Mouse (Mus musculus) limb, embryonic 14.5 days (tissue): ENCODE data around the gene Gm4567. TPM values are rescaled to one million over a fixed set of nuclear protein-coding genes. Genes with fewer than 3 reads are reported as not detected.
"Not testable (repeated sequence)": the region's sequence is repeated elsewhere in the genome, so short reads cannot be mapped to it uniquely, and the experiment has no call there.

Experiments used
- ATAC-seq: fragments of 200-750 bp; cut with Nextera tagmentation; 2 replicates; pipeline ENCODE4 v1.8.0; 2017; ENCODE audit warnings: low read depth, moderate number of reproducible peaks, moderate TSS enrichment; ENCODE audit not compliant: low FRiP score
- DNase-seq: peaks from one replicate; pipeline ENCODE4 v3.0.0-alpha.2; 2015; ENCODE audit warnings: low spot score
- H3K27ac ChIP-seq: fragments of 300-500 bp; sonication (generic); replicated peaks from 2 replicates; pipeline ENCODE4 v1.5.1; 2014; ENCODE audit warnings: low read depth, mild to moderate bottlenecking, low read length, moderate library complexity, mixed read lengths
- H3K27me3 ChIP-seq: fragments of 300-500 bp; sonication (generic); 2 replicates; pipeline ENCODE4 v1.6.1; 2014; ENCODE audit warnings: low read length, mixed read lengths; ENCODE audit not compliant: control insufficient read depth, insufficient read depth
- H3K36me3 ChIP-seq: fragments of 300-500 bp; sonication (generic); 2 replicates; pipeline ENCODE4 v1.6.1; 2014; ENCODE audit warnings: mild to moderate bottlenecking, low read length, moderate library complexity, mixed read lengths; ENCODE audit not compliant: control insufficient read depth, insufficient read depth
- H3K4me1 ChIP-seq: fragments of 300-500 bp; sonication (generic); 2 replicates; pipeline ENCODE4 v1.6.1; 2014; ENCODE audit warnings: antibody characterized with exemption, low read length, mixed read lengths; ENCODE audit not compliant: control insufficient read depth, insufficient read depth
- H3K4me2 ChIP-seq: fragments of 300-500 bp; sonication (generic); replicated peaks from 2 replicates; pipeline ENCODE4 v1.6.1; 2014; ENCODE audit warnings: low read depth, mild to moderate bottlenecking, low read length, moderate library complexity; ENCODE audit not compliant: severe bottlenecking
- H3K4me3 ChIP-seq: fragments of 300-500 bp; sonication (generic); replicated peaks from 2 replicates; pipeline ENCODE4 v1.5.1; 2014; ENCODE audit warnings: low read length
- H3K9ac ChIP-seq: fragments of 300-500 bp; sonication (generic); 2 replicates; pipeline ENCODE4 v1.6.1; 2014; ENCODE audit warnings: mild to moderate bottlenecking, low read depth, low read length, moderate library complexity; ENCODE audit not compliant: severe bottlenecking
- H3K9me3 ChIP-seq: fragments of 300-500 bp; sonication (generic); 2 replicates; pipeline ENCODE4 v1.6.1; 2016; ENCODE audit warnings: low read length; ENCODE audit not compliant: control insufficient read depth
- WGBS: fragments of 180-500 bp; shearing (Covaris S2); extraction: QIAGEN DNeasy Blood & Tissue Kit; methylation state at CpG from one replicate; pipeline ENCODE4 v1.1.7; 2014; 5-methylcytosine and 5-hydroxymethylcytosine counted together
- polyA plus RNA-seq, 2 experiments: library from polyadenylated mRNA; depleted of rRNA in 1 of 2; stranded (reverse) in 1 of 2; unstranded in 1 of 2; fragments of >200 nt; fragmentation: Nextera tagmentation in 1 of 2; extraction: Ambion mirVana in 1 of 2; gene quantifications; 2 replicates each; pipeline versions ENCODE4 v1.2.1 to v1.2.3; 2012 to 2014

Gm4567 gene
- not detected in 2 replicates for polyA plus RNA-seq (2012; rRNA removed)
- not detected in 2 replicates for polyA plus RNA-seq (2014; fragmentation: Nextera tagmentation; extraction: Ambion mirVana)

- H3K36me3 ChIP-seq, H3K27me3 ChIP-seq, H3K9me3 ChIP-seq, H3K9ac ChIP-seq, H3K4me3 ChIP-seq, H3K27ac ChIP-seq, H3K4me2 ChIP-seq, ATAC-seq, DNase-seq, H3K4me1 ChIP-seq: not testable (repeated sequence)
- no CpG with 5 or more reads among the region's 1 CpGs for WGBS
Observed at GRCm38 (mm10) chr7:22719610-22720009, at the start of gene Gm4567. TSS of gene Gm4567 (minus strand) at chr7:22719710.

GRCm38 (mm10) chr7:22761397-22761796 lies 41.9 kb upstream of the Gm4567 start, which contains the start of gene Vmn1r157:
TSS of gene Vmn1r157 (plus strand) at chr7:22761697.
- WGBS, result 29% methylated on average over 2 of the region's 3 CpGs
- H3K27me3 ChIP-seq, H3K27ac ChIP-seq, DNase-seq, H3K36me3 ChIP-seq, H3K4me2 ChIP-seq, H3K9me3 ChIP-seq, ATAC-seq, H3K4me1 ChIP-seq, H3K9ac ChIP-seq, H3K4me3 ChIP-seq: not testable (repeated sequence)

GRCm38 (mm10) chr7:22692217-22692616 lies 27.3 kb downstream of the Gm4567 start, which contains the start of gene Gm8693:
TSS of gene Gm8693 (minus strand) at chr7:22692317.
- not testable (repeated sequence) for H3K9ac ChIP-seq, H3K4me1 ChIP-seq, DNase-seq, H3K4me2 ChIP-seq, H3K36me3 ChIP-seq, H3K27ac ChIP-seq, H3K4me3 ChIP-seq, H3K27me3 ChIP-seq, H3K9me3 ChIP-seq, ATAC-seq
- WGBS, result no CpG with 5 or more reads among the region's 2 CpGs

Other genes with a start within 250 kb of the Gm4567 start
- not detected in 2 replicates for gene Vmn1r151, start 220.0 kb downstream of the Gm4567 start, polyA plus RNA-seq (2012; rRNA removed)
- not detected in 2 replicates for gene Vmn1r151, start 220.0 kb downstream of the Gm4567 start, polyA plus RNA-seq (2014; fragmentation: Nextera tagmentation; extraction: Ambion mirVana)
- not detected in 2 replicates for gene Vmn1r152, start 196.7 kb downstream of the Gm4567 start, polyA plus RNA-seq (2012; rRNA removed)
- not detected in 2 replicates for gene Vmn1r152, start 196.7 kb downstream of the Gm4567 start, polyA plus RNA-seq (2014; fragmentation: Nextera tagmentation; extraction: Ambion mirVana)
- not detected in 2 replicates for gene Gm8677, start 184.8 kb downstream of the Gm4567 start, polyA plus RNA-seq (2012; rRNA removed)
- not detected in 2 replicates for gene Gm8677, start 184.8 kb downstream of the Gm4567 start, polyA plus RNA-seq (2014; fragmentation: Nextera tagmentation; extraction: Ambion mirVana)
- gene Gm4201, start 154.4 kb downstream of the Gm4567 start, polyA plus RNA-seq (2012; rRNA removed), result not detected in 2 replicates
- not detected in 2 replicates for gene Gm4201, start 154.4 kb downstream of the Gm4567 start, polyA plus RNA-seq (2014; fragmentation: Nextera tagmentation; extraction: Ambion mirVana)
- gene Gm4565, start 131.6 kb downstream of the Gm4567 start, polyA plus RNA-seq (2012; rRNA removed), result not detected in 2 replicates
- not detected in 2 replicates for gene Gm4565, start 131.6 kb downstream of the Gm4567 start, polyA plus RNA-seq (2014; fragmentation: Nextera tagmentation; extraction: Ambion mirVana)
- not detected in 2 replicates for gene Vmn1r155, start 61.7 kb downstream of the Gm4567 start, polyA plus RNA-seq (2012; rRNA removed)
- gene Vmn1r155, start 61.7 kb downstream of the Gm4567 start, polyA plus RNA-seq (2014; fragmentation: Nextera tagmentation; extraction: Ambion mirVana), result not detected in 2 replicates
- not detected in 2 replicates for gene Gm8693, start 27.4 kb downstream of the Gm4567 start, polyA plus RNA-seq (2012; rRNA removed)
- gene Gm8693, start 27.4 kb downstream of the Gm4567 start, polyA plus RNA-seq (2014; fragmentation: Nextera tagmentation; extraction: Ambion mirVana), result not detected in 2 replicates
- gene Vmn1r157, start 42.0 kb upstream of the Gm4567 start, polyA plus RNA-seq (2012; rRNA removed), result not detected in 2 replicates
- not detected in 2 replicates for gene Vmn1r157, start 42.0 kb upstream of the Gm4567 start, polyA plus RNA-seq (2014; fragmentation: Nextera tagmentation; extraction: Ambion mirVana)
- not detected in 2 replicates for gene Vmn1r158, start 71.1 kb upstream of the Gm4567 start, polyA plus RNA-seq (2012; rRNA removed)
- not detected in 2 replicates for gene Vmn1r158, start 71.1 kb upstream of the Gm4567 start, polyA plus RNA-seq (2014; fragmentation: Nextera tagmentation; extraction: Ambion mirVana)
- gene Vmn1r159, start 123.9 kb upstream of the Gm4567 start, polyA plus RNA-seq (2012; rRNA removed), result not detected in 2 replicates
- not detected in 2 replicates for gene Vmn1r159, start 123.9 kb upstream of the Gm4567 start, polyA plus RNA-seq (2014; fragmentation: Nextera tagmentation; extraction: Ambion mirVana)
- gene Vmn1r160, start 151.5 kb upstream of the Gm4567 start, polyA plus RNA-seq (2012; rRNA removed), result not detected in 2 replicates
- not detected in 2 replicates for gene Vmn1r160, start 151.5 kb upstream of the Gm4567 start, polyA plus RNA-seq (2014; fragmentation: Nextera tagmentation; extraction: Ambion mirVana)